Mouse (Mus musculus): ENCODE measurements at regions not wholly inside any gene's neighbourhood (a gene's known extent, or its start where the extent isn't known, plus 50 kb on each side); places are given as distances from the start of the nearest gene placed in this dataset.
A peak's percentile ranks its signal among the peaks of the same experiment; 100 is the strongest.

- 39% methylated on average over 3 of the region's 3 CpGs for WGBS (ENCODE audit: insufficient replicate concordance)
- ATAC-seq, result no peak
- H3K27me3 ChIP-seq (replicated peaks), result no peaks in the 10 kb centered on the region
- no peaks in the 10 kb centered on the region for H3K36me3 ChIP-seq
- no peak overlapping the region for H3K4me2 ChIP-seq
- H3K4me1 ChIP-seq, result no peaks in the 10 kb centered on the region
- H3K9me3 ChIP-seq (replicated peaks), result no peaks in the 10 kb centered on the region
- no peak overlapping the region for H3K4me3 ChIP-seq
- H3K9ac ChIP-seq, result no peak overlapping the region
- H3K27ac ChIP-seq, result no peak overlapping the region
Observed at GRCm38 (mm10) chr6:11796361-11796760, 110.9 kb downstream of the Ndufa4 start.

GRCm38 (mm10) chr6:11793366-11793765 is 113.9 kb downstream of the Ndufa4 start:
- Histone ChIP-seq H3K36me3 (no peaks in the 10 kb centered on the region), H3K27ac (no peak overlapping the region), H3K9me3 (replicated peaks) (no peaks in the 10 kb centered on the region), H3K4me2 (no peak overlapping the region), H3K9ac (no peak overlapping the region), H3K4me1 (no peaks in the 10 kb centered on the region), H3K27me3 (replicated peaks) (no peaks in the 10 kb centered on the region), H3K4me3 (no peak overlapping the region)
- 35% methylated on average over 8 of the region's 8 CpGs for WGBS (ENCODE audit: insufficient replicate concordance)
- no peak for ATAC-seq

GRCm38 (mm10) chr6:11792186-11792585 is 115.1 kb downstream of the Ndufa4 start:
- no peak for ATAC-seq

GRCm38 (mm10) chr6:11791056-11791455 is 116.2 kb downstream of the Ndufa4 start:
- Histone ChIP-seq H3K27me3 (replicated peaks) (no peaks in the 10 kb centered on the region), H3K9ac (no peak overlapping the region), H3K4me3 (no peak overlapping the region), H3K4me1 (no peaks in the 10 kb centered on the region), H3K9me3 (replicated peaks) (no peaks in the 10 kb centered on the region), H3K36me3 (no peaks in the 10 kb centered on the region), H3K4me2 (no peak overlapping the region), H3K27ac (no peak overlapping the region)
- ATAC-seq, result no peak
- WGBS (ENCODE audit: insufficient replicate concordance), result 49% methylated on average over 3 of the region's 3 CpGs

More at GRCm38 (mm10) chr6:11792186-11792585, 115.1 kb downstream of the Ndufa4 start:
- no peaks in the 10 kb centered on the region for H3K27me3 ChIP-seq (replicated peaks)
- H3K4me2 ChIP-seq, result no peak overlapping the region
- no peaks in the 10 kb centered on the region for H3K36me3 ChIP-seq
- no peak overlapping the region for H3K4me3 ChIP-seq
- no peak overlapping the region for H3K27ac ChIP-seq
- H3K4me1 ChIP-seq, result no peaks in the 10 kb centered on the region
- H3K9me3 ChIP-seq (replicated peaks), result no peaks in the 10 kb centered on the region
- H3K9ac ChIP-seq, result no peak overlapping the region
- WGBS (ENCODE audit: insufficient replicate concordance), result 67% methylated on average over 3 of the region's 3 CpGs

GRCm38 (mm10) chr6:11773992-11774391 is 133.3 kb downstream of the Ndufa4 start:
- ATAC-seq, result no peak
- Histone ChIP-seq H3K27ac (no peak overlapping the region), H3K4me2 (no peak overlapping the region), H3K27me3 (replicated peaks) (no peaks in the 10 kb centered on the region), H3K36me3 (no peaks in the 10 kb centered on the region), H3K9ac (no peak overlapping the region), H3K9me3 (replicated peaks) (no peaks in the 10 kb centered on the region), H3K4me1 (no peaks in the 10 kb centered on the region), H3K4me3 (no peak overlapping the region)
- WGBS (ENCODE audit: insufficient replicate concordance), result 50% methylated on average over 3 of the region's 3 CpGs

- H3K4me3 ChIP-seq, result no peak overlapping the region
- no peak for ATAC-seq
- no peaks in the 10 kb centered on the region for H3K27me3 ChIP-seq (replicated peaks)
- H3K4me2 ChIP-seq, result no peak overlapping the region
- H3K9ac ChIP-seq, result no peak overlapping the region
- H3K9me3 ChIP-seq (replicated peaks), result no peaks in the 10 kb centered on the region
- H3K36me3 ChIP-seq, result no peaks in the 10 kb centered on the region
- no peaks in the 10 kb centered on the region for H3K4me1 ChIP-seq
- no peak overlapping the region for H3K27ac ChIP-seq
Observed at GRCm38 (mm10) chr6:11762912-11763311, 144.4 kb downstream of the Ndufa4 start.

GRCm38 (mm10) chr6:11737667-11738066 is 169.6 kb downstream of the Ndufa4 start:
- no peaks in the 10 kb centered on the region for H3K4me1 ChIP-seq
- H3K27ac ChIP-seq, result no peak overlapping the region
- ATAC-seq, result no peak
- no peaks in the 10 kb centered on the region for H3K27me3 ChIP-seq (replicated peaks)
- H3K9ac ChIP-seq, result no peak overlapping the region
- WGBS (ENCODE audit: insufficient replicate concordance), result 69% methylated on average over 4 of the region's 4 CpGs
- H3K9me3 ChIP-seq (replicated peaks), result no peaks in the 10 kb centered on the region
- no peak overlapping the region for H3K4me2 ChIP-seq
- no peaks in the 10 kb centered on the region for H3K36me3 ChIP-seq
- no peak overlapping the region for H3K4me3 ChIP-seq

GRCm38 (mm10) chr6:11731126-11731525 is 176.2 kb downstream of the Ndufa4 start:
- no peak for ATAC-seq
- Histone ChIP-seq H3K27ac (no peak overlapping the region), H3K4me2 (no peak overlapping the region), H3K27me3 (replicated peaks) (no peaks in the 10 kb centered on the region), H3K9me3 (replicated peaks) (no peaks in the 10 kb centered on the region), H3K36me3 (no peaks in the 10 kb centered on the region), H3K4me1 (peaks cover 5% of the 10 kb centered on the region; the same call in 1 of the 2 replicates), H3K4me3 (no peak overlapping the region), H3K9ac (no peak overlapping the region)

GRCm38 (mm10) chr6:11730667-11731066 is 176.6 kb downstream of the Ndufa4 start:
- ATAC-seq, result no peak
- no peak overlapping the region for H3K27ac ChIP-seq
- H3K9ac ChIP-seq, result no peak overlapping the region
- H3K4me1 ChIP-seq, result peaks cover 5% of the 10 kb centered on the region; the same call in 1 of the 2 replicates
- WGBS (ENCODE audit: insufficient replicate concordance), result 57% methylated on average over 2 of the region's 2 CpGs
- H3K36me3 ChIP-seq, result no peaks in the 10 kb centered on the region
- no peaks in the 10 kb centered on the region for H3K9me3 ChIP-seq (replicated peaks)
- H3K27me3 ChIP-seq (replicated peaks), result no peaks in the 10 kb centered on the region
- H3K4me2 ChIP-seq, result no peak overlapping the region
- no peak overlapping the region for H3K4me3 ChIP-seq

GRCm38 (mm10) chr6:11727806-11728205 is 179.5 kb downstream of the Ndufa4 start:
- 42% methylated on average over 1 of the region's 1 CpGs for WGBS (ENCODE audit: insufficient replicate concordance)
- H3K36me3 ChIP-seq, result no peaks in the 10 kb centered on the region
- no peak overlapping the region for H3K4me3 ChIP-seq
- H3K9ac ChIP-seq, result no peak overlapping the region
- 0 out of 2 replicates have a peak, but pooled peaks have one; percentile 3 for ATAC-seq
- H3K9me3 ChIP-seq (replicated peaks), result no peaks in the 10 kb centered on the region
- peaks cover 5% of the 10 kb centered on the region; the same call in 1 of the 2 replicates for H3K4me1 ChIP-seq
- H3K27ac ChIP-seq, result no peak overlapping the region
- no peaks in the 10 kb centered on the region for H3K27me3 ChIP-seq (replicated peaks)
- H3K4me2 ChIP-seq, result no peak overlapping the region

- peak overlapping the region; percentile 45; the same call in 1 of the 2 replicates for H3K27ac ChIP-seq
- no peaks in the 10 kb centered on the region for H3K27me3 ChIP-seq (replicated peaks)
- H3K4me3 ChIP-seq, result no peak overlapping the region
- no peak overlapping the region for H3K9ac ChIP-seq
- H3K4me1 ChIP-seq, result peaks cover 5% of the 10 kb centered on the region; the same call in 1 of the 2 replicates
- 35% methylated on average over 5 of the region's 5 CpGs for WGBS (ENCODE audit: insufficient replicate concordance)
- no peaks in the 10 kb centered on the region for H3K36me3 ChIP-seq
- H3K9me3 ChIP-seq (replicated peaks), result no peaks in the 10 kb centered on the region
- peak overlapping the region; percentile 31 for H3K4me2 ChIP-seq
- ATAC-seq, result peak; percentile 98
Observed at GRCm38 (mm10) chr6:11727370-11727769, 179.9 kb downstream of the Ndufa4 start.

GRCm38 (mm10) chr6:11723519-11723918 is 183.8 kb downstream of the Ndufa4 start:
- WGBS (ENCODE audit: insufficient replicate concordance), result 65% methylated on average over 2 of the region's 2 CpGs
- no peaks in the 10 kb centered on the region for H3K9me3 ChIP-seq (replicated peaks)

GRCm38 (mm10) chr6:11720274-11720673 is 187.0 kb downstream of the Ndufa4 start:
- Histone ChIP-seq H3K9ac (no peak overlapping the region), H3K27me3 (replicated peaks) (no peaks in the 10 kb centered on the region), H3K9me3 (replicated peaks) (no peaks in the 10 kb centered on the region), H3K36me3 (no peaks in the 10 kb centered on the region), H3K4me1 (no peaks in the 10 kb centered on the region), H3K4me3 (no peak overlapping the region), H3K27ac (no peak overlapping the region), H3K4me2 (no peak overlapping the region)
- no peak for ATAC-seq
- WGBS (ENCODE audit: insufficient replicate concordance), result 60% methylated on average over 4 of the region's 4 CpGs

More at GRCm38 (mm10) chr6:11723519-11723918, 183.8 kb downstream of the Ndufa4 start:
- peaks cover 5% of the 10 kb centered on the region; the same call in 1 of the 2 replicates for H3K4me1 ChIP-seq
- H3K4me2 ChIP-seq, result no peak overlapping the region
- H3K27me3 ChIP-seq (replicated peaks), result no peaks in the 10 kb centered on the region
- no peak for ATAC-seq
- H3K27ac ChIP-seq, result no peak overlapping the region
- H3K36me3 ChIP-seq, result no peaks in the 10 kb centered on the region
- no peak overlapping the region for H3K9ac ChIP-seq
- H3K4me3 ChIP-seq, result no peak overlapping the region

Measured in liver, embryonic 12.5 days (tissue).